Comparison of ENCODE assay signal across 8 mouse cellular contexts in genomic region chr5:103655346-103656118, GRCm38 (mm10). TPM values are rescaled to one million over a fixed set of nuclear protein-coding genes. Genes with fewer than 3 reads are reported as not detected.
DNase-seq lines count a peak whose midpoint lies in the region; ATAC-seq and TF ChIP-seq lines count a peak whose summit lies in the region.

1700016H13Rik (minus strand) TSS chr5:103656010.

- H3K9ac ChIP-seq in ES-Bruce4 (ENCODE audit: low read depth, poor library complexity, severe bottlenecking): peak within 1 kb of the TSS; percentile 29
- peak within 1 kb of the TSS; percentile 68 for H3K9ac ChIP-seq in forebrain, embryonic 15.5 days (replicated peaks)
- H3K9ac ChIP-seq in lung, embryonic 16.5 days (ENCODE audit: low read length): peak within 1 kb of the TSS; percentile 78

- peak; percentile 71 for TF ChIP-seq CTCF in ES-Bruce4 (IDR thresholded peaks at IDR 0.05; ENCODE audit: low read depth, low read length)
- peak; percentile 69 for TF ChIP-seq CTCF in layer of hippocampus, adult 2 months (conservative IDR thresholded peaks at IDR 0.05)
- TF ChIP-seq CTCF in olfactory bulb, adult 2 months (IDR thresholded peaks at IDR 0.05; ENCODE audit: insufficient read depth, low read depth, low read length): peak; percentile 43; the same call in 1 of the 2 replicates

- no peaks in the 10 kb centered on the region for H3K36me3 ChIP-seq in ES-Bruce4 (ENCODE audit: control insufficient read depth, insufficient read depth, low read length, poor library complexity, severe bottlenecking)
- no peaks in the 10 kb centered on the region for H3K36me3 ChIP-seq in forebrain, embryonic 15.5 days
- no peaks in the 10 kb centered on the region for H3K36me3 ChIP-seq in lung, embryonic 16.5 days (ENCODE audit: control insufficient read depth, insufficient read depth, low read length)

- TF ChIP-seq POLR2A in ES-Bruce4 (IDR thresholded peaks at IDR 0.05; ENCODE audit: insufficient read depth, low read length): no peak
- no peak for TF ChIP-seq POLR2A in olfactory bulb, adult 2 months (IDR thresholded peaks at IDR 0.05; ENCODE audit: insufficient read depth, low read depth, low read length)

- no peaks in the 10 kb centered on the region for H3K27me3 ChIP-seq in ES-Bruce4 (ENCODE audit: control insufficient read depth, insufficient read depth, low read length, poor library complexity, severe bottlenecking)
- no peaks in the 10 kb centered on the region for H3K27me3 ChIP-seq in forebrain, embryonic 15.5 days
- H3K27me3 ChIP-seq in lung, embryonic 16.5 days (ENCODE audit: control insufficient read depth, insufficient read depth, low read depth, low read length): no peaks in the 10 kb centered on the region

- peak within 1 kb of the TSS; percentile 99 for H3K4me2 ChIP-seq in forebrain, embryonic 15.5 days (replicated peaks)
- H3K4me2 ChIP-seq in lung, embryonic 16.5 days (ENCODE audit: low read depth, low read length): peak within 1 kb of the TSS; percentile 99

- peak; percentile 19 for DNase-seq in cerebellum, adult 11 months
- DNase-seq in heart, postnatal 25 days (ENCODE audit: low spot score): peak; percentile 43
- DNase-seq in layer of hippocampus, adult 2 months (ENCODE audit: low spot score in 2 of 2): peak in 1 of 2 experiments; percentile 64
- DNase-seq in thymus, postnatal 0 days (ENCODE audit: low spot score): peak; percentile 82

- no peak for TF ChIP-seq EP300 in ES-Bruce4 (IDR thresholded peaks at IDR 0.05; ENCODE audit: insufficient read depth, low read depth, low read length)

- 1% methylated on average over 56 of the region's 56 CpGs for WGBS in forebrain, embryonic 15.5 days
- under 1% methylated on average over 52 of the region's 56 CpGs for WGBS in lung, embryonic 16.5 days
- 2% methylated on average over 54 of the region's 56 CpGs for WGBS in olfactory bulb, adult 2 months

- peak; percentile 79 for ATAC-seq in forebrain, embryonic 15.5 days (replicated peaks)
- ATAC-seq in lung, embryonic 16.5 days (ENCODE audit: low read depth): peak; percentile 77

- no peaks in the 10 kb centered on the region for H3K4me1 ChIP-seq in ES-Bruce4 (ENCODE audit: control insufficient read depth, insufficient read depth, low read length)
- H3K4me1 ChIP-seq in forebrain, embryonic 15.5 days: peaks cover 7% of the 10 kb centered on the region
- peaks cover 3% of the 10 kb centered on the region; the same call in 1 of the 2 replicates for H3K4me1 ChIP-seq in lung, embryonic 16.5 days (replicated peaks; ENCODE audit: control insufficient read depth, insufficient read depth, low read length)
- H3K4me1 ChIP-seq in olfactory bulb, adult 2 months (ENCODE audit: control insufficient read depth, insufficient read depth, low read length): peaks cover 6% of the 10 kb centered on the region

- intact Hi-C loops in heart, postnatal 25 days (cut with DNase I): loop anchor here (5.0 kb wide), 2 partner anchors 43 to 58 kb away; no protein-coding TSS in a partner anchor

- H3K9me3 ChIP-seq in ES-Bruce4 (replicated peaks; ENCODE audit: control insufficient read depth, insufficient read depth, low read length, poor library complexity, severe bottlenecking): no peaks in the 10 kb centered on the region
- no peaks in the 10 kb centered on the region for H3K9me3 ChIP-seq in forebrain, embryonic 15.5 days
- no peaks in the 10 kb centered on the region for H3K9me3 ChIP-seq in lung, embryonic 16.5 days (ENCODE audit: control insufficient read depth, low read length)

- peak within 1 kb of the TSS; percentile 27; the same call in 1 of the 2 replicates for H3K27ac ChIP-seq in ES-Bruce4 (ENCODE audit: insufficient read depth, low read length)
- H3K27ac ChIP-seq in forebrain, embryonic 15.5 days (replicated peaks): peak within 1 kb of the TSS; percentile 37; the same call in 1 of the 2 replicates
- peak within 1 kb of the TSS; percentile 70; the same call in 1 of the 2 replicates for H3K27ac ChIP-seq in layer of hippocampus, adult 2 months
- H3K27ac ChIP-seq in lung, embryonic 16.5 days (ENCODE audit: low read length): peak within 1 kb of the TSS; percentile 24; the same call in 1 of the 2 replicates
- no peak within 1 kb of the TSS for H3K27ac ChIP-seq in olfactory bulb, adult 2 months (ENCODE audit: insufficient read depth, low read depth, low read length)

- H3K4me3 ChIP-seq in ES-Bruce4 (ENCODE audit: low read depth, low read length): peak within 1 kb of the TSS; percentile 84
- H3K4me3 ChIP-seq in forebrain, embryonic 15.5 days: peak within 1 kb of the TSS; percentile 69
- H3K4me3 ChIP-seq in layer of hippocampus, adult 2 months: peak within 1 kb of the TSS; percentile 64
- peak within 1 kb of the TSS; percentile 65 for H3K4me3 ChIP-seq in lung, embryonic 16.5 days (ENCODE audit: low read length)
- peak within 1 kb of the TSS; percentile 39 for H3K4me3 ChIP-seq in olfactory bulb, adult 2 months (ENCODE audit: insufficient read depth, low read depth, low read length)

RNA-seq across cellular contexts. Expression of gene 1700016H13Rik, which starts in this region (rescaled TPM):
- polyA plus RNA-seq in ES-Bruce4 (2011; ENCODE audit: insufficient read depth, insufficient read length, low read depth, missing spikeins): 0.46 TPM in 1 of 2 replicates, not detected in the other
- polyA plus RNA-seq in forebrain, embryonic 15.5 days (2015; fragmentation: Nextera tagmentation; extraction: Ambion mirVana): 0.31 and 0.62 TPM in 2 replicates
- total RNA-seq in heart, postnatal 25 days (2021): not detected
- not detected for total RNA-seq in layer of hippocampus, adult 2 months (2021)
- 0.35 TPM in 2 replicates for polyA plus RNA-seq in lung, embryonic 16.5 days (2015; fragmentation: Nextera tagmentation; extraction: Ambion mirVana)
- not detected in 2 replicates for polyA plus RNA-seq in olfactory bulb, adult 2 months (2012; ENCODE audit: insufficient read depth, insufficient read length, low replicate concordance, missing spikeins)
- 0.09 and 0.18 TPM in 2 replicates for polyA plus RNA-seq in thymus, postnatal 0 days (2015; fragmentation: Nextera tagmentation; extraction: Ambion mirVana)

Comparison
In these comparisons a context has a peak if more than half of its experiments do, and no peak if none do; other contexts are left out.
1. Peak in ATAC-seq, H3K4me3 ChIP-seq, H3K27ac ChIP-seq, H3K9ac ChIP-seq and H3K4me2 ChIP-seq in forebrain, embryonic 15.5 days; RNA of the gene not detected or under 1 TPM.
2. Peak in DNase-seq in heart, postnatal 25 days; RNA of the gene not detected or under 1 TPM.
3. Peak in ATAC-seq, H3K4me3 ChIP-seq, H3K27ac ChIP-seq, H3K9ac ChIP-seq and H3K4me2 ChIP-seq in lung, embryonic 16.5 days; RNA of the gene not detected or under 1 TPM.
4. Peak in DNase-seq in thymus, postnatal 0 days; RNA of the gene not detected or under 1 TPM.